Mouse (Mus musculus): ENCODE measurements around the gene Ezh1. TPM values are rescaled to one million over a fixed set of nuclear protein-coding genes. Genes with fewer than 3 reads are reported as not detected.
A peak's percentile ranks its signal among the peaks of the same experiment; 100 is the strongest.

Ezh1 gene
- total RNA-seq, 2 experiments from 2014 or later = 20.5 to 22.5 TPM

- DNase-seq = peak; percentile 87 to 90
- intact Hi-C loops (cut with DNase I) = loop anchor here (1.0 to 10.0 kb wide), 2 partner anchors 79 to 279 kb away; partner anchors contain the start of gene Psmc3ip
Measured at GRCm38 (mm10) chr11:101173631-101174388, 52.5 kb downstream of the Ezh1 start.

DNA sequence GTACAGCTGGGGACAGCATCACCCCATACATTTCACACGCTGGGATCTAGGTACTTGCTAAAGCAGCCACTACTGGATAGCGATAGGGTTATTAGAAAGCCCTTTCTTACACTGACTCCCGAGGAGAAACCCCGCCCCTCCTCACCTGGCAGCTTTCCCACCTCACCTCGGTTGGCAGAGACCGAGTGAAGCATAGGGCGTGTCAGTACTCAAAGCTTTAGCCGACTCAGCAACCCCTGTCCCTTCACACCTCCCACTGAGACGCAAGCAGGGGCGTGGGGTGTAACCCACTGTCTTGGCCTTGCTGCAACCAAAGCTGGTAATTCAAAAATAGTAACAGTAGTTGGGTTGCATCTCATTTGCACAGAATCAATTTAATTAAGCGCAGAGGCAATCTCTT lies 53.2 kb downstream of the Ezh1 start:
- DNase-seq = peak; percentile 65 to 66
- intact Hi-C loops (cut with DNase I) = loop anchor here (10.0 kb wide), 1 partner anchor 278 kb away; no protein-coding TSS in a partner anchor

- DNase-seq = no peak
- intact Hi-C loops (cut with DNase I) = loop anchor here (10.0 kb wide), 1 partner anchor 278 kb away; no protein-coding TSS in a partner anchor
Measured at GRCm38 (mm10) chr11:101172434-101172815, 53.8 kb downstream of the Ezh1 start.

DNA sequence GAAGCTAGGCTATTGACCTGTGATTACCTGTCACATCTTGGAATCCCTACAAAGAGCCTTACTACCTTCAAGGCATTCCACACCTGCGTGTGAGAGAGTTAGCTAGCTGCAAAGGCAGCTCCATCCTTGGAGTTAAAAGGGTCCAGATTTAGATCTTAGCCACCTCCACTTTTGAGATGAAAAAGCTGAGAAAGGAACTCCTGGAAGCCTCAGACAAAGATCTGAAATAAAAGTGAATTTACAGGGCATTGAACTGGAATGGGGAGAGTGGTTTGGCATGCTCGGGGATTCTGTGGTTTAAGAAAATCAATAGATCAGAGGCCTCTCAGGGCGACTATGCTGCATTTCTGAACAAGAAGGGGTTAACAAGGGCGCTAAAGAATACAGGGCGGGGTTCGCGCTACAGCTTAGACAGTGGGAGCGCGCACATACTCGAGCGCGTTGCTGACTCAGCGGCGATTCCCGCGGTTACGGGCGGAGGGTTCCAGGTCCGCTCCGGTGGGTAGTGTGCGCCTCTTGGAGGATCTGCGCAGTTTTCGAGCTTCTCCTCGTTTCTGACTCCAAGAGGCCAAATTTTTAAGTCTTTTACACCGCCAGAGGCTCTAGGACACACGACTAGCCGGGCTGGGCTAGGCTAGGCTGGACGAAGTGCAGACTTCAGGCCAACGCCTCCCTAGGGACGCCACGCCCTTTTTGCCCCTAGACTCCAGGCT lies 54.4 kb downstream of the Ezh1 start:
- peak; percentile 82 to 85 for DNase-seq
- intact Hi-C loops (cut with DNase I) = loop anchor here (10.0 kb wide), 1 partner anchor 277 kb away; no protein-coding TSS in a partner anchor

GRCm38 (mm10) chr11:101170811-101171610 lies 55.3 kb downstream of the Ezh1 start, which contains the start of gene Plekhh3:
TSS of gene Plekhh3 (minus strand) at chr11:101171351.
- intact Hi-C loops (cut with DNase I) = loop anchor here (10.0 kb wide), 1 partner anchor 276 kb away; no protein-coding TSS in a partner anchor
- DNase-seq = peak; percentile 95 to 96

DNA sequence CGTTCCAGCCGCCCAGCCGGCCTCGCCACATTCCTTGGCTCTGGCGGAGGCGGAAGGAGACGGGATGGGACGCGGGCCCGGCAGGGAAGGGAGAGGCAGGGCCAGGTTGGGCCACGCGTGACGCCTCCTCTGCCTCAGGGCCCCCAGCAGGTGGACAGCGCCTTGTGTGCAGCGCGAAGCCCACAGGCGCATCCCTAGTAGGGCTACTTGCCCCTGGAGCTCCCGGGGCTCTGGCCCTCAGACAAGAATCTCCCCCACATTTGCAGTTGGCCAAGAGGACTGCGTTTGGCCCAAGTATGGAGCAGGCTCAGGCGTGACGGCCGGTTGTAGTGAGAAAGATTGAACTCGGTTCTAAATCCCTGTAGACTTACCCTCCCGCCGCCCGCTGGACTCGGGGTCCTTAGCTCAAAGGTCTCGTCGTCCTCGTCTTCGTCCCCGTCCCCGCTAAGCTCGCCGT lies 55.9 kb downstream of the Ezh1 start, which contains the start of gene Cntnap1:
TSS of gene Cntnap1 (plus strand) at position 170 of the 457 bp plus-strand sequence.
- peak; percentile 80 to 82 for DNase-seq
- intact Hi-C loops (cut with DNase I) = loop anchor here (10.0 kb wide), 1 partner anchor 276 kb away; no protein-coding TSS in a partner anchor

DNA sequence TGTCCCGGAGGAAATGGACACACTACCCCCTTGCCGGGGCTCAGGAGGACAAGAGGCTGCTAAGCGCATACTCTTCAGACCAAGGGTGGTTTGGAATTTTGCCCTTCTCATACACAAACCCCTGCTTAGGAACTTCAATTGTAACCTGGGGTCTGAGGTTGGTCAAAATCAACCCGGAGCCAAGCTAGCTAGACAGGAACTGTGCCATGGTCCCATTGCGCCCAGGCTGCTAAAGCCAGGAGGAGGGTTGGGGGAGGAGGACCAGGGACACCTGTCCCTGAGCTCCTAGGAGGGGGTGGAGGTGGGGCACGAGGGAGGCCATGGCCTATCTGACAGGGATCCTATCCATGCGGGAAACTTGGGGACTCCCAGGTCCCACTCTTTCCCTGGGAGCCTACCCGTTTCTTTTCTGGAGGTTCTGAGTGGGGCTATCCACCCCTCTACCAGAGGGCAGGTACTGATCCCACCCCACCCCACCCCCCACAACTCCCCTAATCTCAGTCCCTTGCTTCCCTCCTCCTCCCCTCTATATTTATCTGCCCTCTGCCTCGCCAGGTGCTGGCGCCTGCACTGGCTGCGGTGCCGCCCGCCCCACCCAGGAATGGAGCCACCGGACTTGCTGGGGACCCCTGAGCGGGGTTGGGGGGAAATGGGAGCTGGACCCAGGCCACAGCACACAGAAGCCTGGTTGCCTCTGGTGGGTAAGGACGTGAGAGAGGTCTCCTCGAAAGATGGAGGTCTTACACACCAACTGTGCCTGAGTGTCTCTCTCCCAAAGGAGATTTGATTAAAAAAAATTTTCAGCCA lies 56.8 kb downstream of the Ezh1 start:
- intact Hi-C loops (cut with DNase I) = loop anchor here (2.0 to 10.0 kb wide), 3 partner anchors 23 to 275 kb away; no protein-coding TSS in a partner anchor
- DNase-seq = peak in 1 of 2 experiments; percentile 43

GRCm38 (mm10) chr11:101168301-101168980 lies 57.8 kb downstream of the Ezh1 start:
- intact Hi-C loops (cut with DNase I) = loop anchor here (2.0 kb wide), 2 partner anchors 22 to 48 kb away; no protein-coding TSS in a partner anchor
- DNase-seq = peak in 1 of 2 experiments; percentile 53

GRCm38 (mm10) chr11:101167963-101168300 lies 58.3 kb downstream of the Ezh1 start:
- DNase-seq = no peak
- intact Hi-C loops (cut with DNase I) = loop anchor here (2.0 kb wide), 2 partner anchors 21 to 47 kb away; no protein-coding TSS in a partner anchor

GRCm38 (mm10) chr11:101167211-101167962 lies 58.9 kb downstream of the Ezh1 start:
- no peak for DNase-seq
- intact Hi-C loops (cut with DNase I) = no loop called here

- intact Hi-C loops (cut with DNase I) = no loop called here
- DNase-seq = no peak
Measured at GRCm38 (mm10) chr11:101166357-101166756, 59.9 kb downstream of the Ezh1 start.

GRCm38 (mm10) chr11:101164677-101165580 lies 61.3 kb downstream of the Ezh1 start:
- no peak for DNase-seq
- intact Hi-C loops (cut with DNase I) = no loop called here

DNA sequence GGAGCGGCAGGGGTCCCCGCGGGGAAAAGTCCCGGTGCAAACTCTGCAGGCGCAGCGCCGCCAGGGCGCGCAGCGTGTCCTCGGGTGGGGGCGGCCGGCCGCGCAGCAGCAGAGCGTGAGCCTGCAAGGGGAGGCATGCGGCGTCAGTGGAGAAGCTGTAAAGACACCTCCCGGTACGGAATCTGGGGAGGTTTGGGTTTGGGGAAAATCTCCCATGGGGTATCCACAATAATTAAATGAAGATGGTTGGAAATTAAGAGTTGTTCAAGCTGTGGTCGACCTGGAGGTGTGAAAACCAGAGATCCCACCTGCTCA lies 62.0 kb downstream of the Ezh1 start:
- no peak for DNase-seq
- intact Hi-C loops (cut with DNase I) = no loop called here

DNA sequence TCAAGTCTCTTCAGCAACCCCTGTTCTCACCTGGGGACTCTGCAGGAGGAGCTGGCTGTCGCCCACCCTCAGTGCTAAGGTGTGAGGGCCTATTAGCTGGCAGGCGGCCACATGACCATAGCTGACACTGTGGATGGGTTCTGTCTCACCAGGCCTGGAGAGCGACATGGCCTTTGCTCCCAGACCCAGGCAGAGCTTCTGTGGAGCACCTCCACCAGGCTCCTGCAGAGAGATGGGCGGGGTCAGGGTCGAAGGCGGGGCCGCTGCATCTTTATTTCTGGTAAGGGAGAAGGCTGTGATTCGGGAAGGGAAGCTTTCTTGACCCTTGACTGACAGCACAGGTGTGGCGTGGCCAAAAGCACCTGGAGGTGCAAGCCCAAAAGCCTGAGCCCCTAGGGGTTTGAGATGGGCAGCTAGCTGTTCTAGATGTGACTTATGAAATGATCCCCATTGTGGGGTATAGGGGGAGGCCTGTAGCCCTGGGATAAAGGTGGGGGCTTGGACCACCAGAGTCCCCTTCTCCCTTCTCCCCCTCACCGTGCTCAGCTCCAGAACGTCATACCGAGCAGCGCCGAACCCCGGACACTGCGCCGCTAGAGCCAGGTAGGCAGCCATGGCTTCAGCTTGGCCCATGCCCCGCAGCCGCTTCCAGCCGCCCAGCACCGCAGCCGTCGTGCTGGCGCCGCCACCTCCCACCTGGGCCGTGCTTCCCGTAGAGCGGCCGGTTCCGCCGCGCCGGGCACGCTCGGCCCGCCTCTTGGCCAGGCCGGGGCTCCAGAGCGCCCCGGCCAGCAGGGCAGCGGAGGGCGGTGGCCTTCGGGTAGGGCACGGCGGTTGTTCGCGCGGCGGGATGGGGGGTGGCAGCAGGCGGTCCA lies 62.5 kb downstream of the Ezh1 start:
- intact Hi-C loops (cut with DNase I) = no loop called here
- DNase-seq = no peak

GRCm38 (mm10) chr11:101162772-101163171 lies 63.5 kb downstream of the Ezh1 start:
- intact Hi-C loops (cut with DNase I) = no loop called here
- peak; percentile 83 to 85 for DNase-seq

DNA sequence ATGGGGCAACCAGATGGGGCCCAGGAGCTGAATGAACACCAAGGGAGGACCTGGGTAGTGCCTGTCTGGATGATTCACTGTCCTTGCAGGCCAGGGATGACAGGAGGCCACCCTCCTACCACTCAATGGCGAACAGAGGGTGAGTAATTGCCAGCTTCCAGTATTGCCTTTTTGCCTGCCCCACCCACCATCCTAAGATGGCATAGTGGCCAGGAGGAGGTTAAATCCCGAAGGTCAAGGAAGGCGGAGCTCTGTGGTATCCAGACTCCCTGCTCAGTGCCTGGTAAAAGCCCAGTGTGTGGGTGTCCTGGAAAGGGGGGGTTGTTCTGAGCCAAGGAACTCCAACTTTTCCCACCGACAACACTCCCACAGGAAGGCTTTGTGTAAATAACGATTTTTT lies 64.0 kb downstream of the Ezh1 start:
- no peak for DNase-seq
- intact Hi-C loops (cut with DNase I) = no loop called here

Measured in heart, postnatal 10 days (tissue).